Comparison of ENCODE assay signal across 21 mouse cellular contexts in the genomic region with DNA sequence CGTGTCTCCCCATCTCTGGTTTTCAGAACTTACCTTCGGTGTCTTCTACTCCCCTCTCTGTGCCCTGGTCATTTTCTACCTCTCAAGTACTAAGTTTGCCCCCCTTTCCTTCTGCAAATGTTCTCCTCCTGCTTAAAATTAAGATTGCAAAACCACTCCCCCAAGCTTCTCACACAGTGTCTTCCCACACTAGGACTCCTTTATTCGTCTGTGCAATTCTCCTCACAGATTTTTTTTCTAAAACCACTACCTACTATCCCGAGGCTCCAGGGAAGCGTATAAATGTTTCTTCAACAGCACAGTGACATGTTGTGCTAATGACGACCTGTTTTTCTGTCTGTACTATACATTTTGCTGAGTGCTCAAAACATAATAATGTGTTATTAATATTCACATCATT.
"Had no signal": no experiment of that assay in that cellular context is flagged by ENCODE, and none has a peak within 500 bp of the region (broad histone marks: within the 10 kb centered on the region; RNA-seq: fewer than 3 reads in every experiment).

No protein-coding gene starts in this region.

- DNase-seq: cerebellum, adult 8-10 months; cerebellum, adult 9-10 months; cerebellum, adult 9-11 months; cerebellum, postnatal 10 days; cerebellum, postnatal 14 days; cerebellum, postnatal 25 days; cerebellum, postnatal 36 days; embryo, embryonic 11 days; forebrain, postnatal 0 days; gastrocnemius, adult 2 months; gastrocnemius, postnatal 10 days; gastrocnemius, postnatal 14 days; gastrocnemius, postnatal 25 days; gastrocnemius, postnatal 36 days; heart, adult 11 months; heart, adult 18-20 months; heart, adult 2 months had no signal

- ATAC-seq: forebrain, embryonic 13.5 days; forebrain, embryonic 14.5 days; forebrain, embryonic 15.5 days; forebrain, embryonic 16.5 days; forebrain, postnatal 0 days had no signal
